Mouse (Mus musculus) cerebellum, postnatal 4 days (tissue): ENCODE results near the gene Golga7b.
A peak's percentile ranks its signal among the peaks of the same experiment; 100 is the strongest.

Experiments
- DNase-seq, 2 experiments: peaks; one replicate each; pipeline ENCODE4 v3.0.0; 2022; ENCODE audit warnings: low spot score in 2 of 2, mixed read lengths in 1 of 2

Gene Golga7b

GRCm38 (mm10) chr19:42249976-42250914 lies 2.9 kb downstream of the Golga7b start:
- no peak for DNase-seq

DNA sequence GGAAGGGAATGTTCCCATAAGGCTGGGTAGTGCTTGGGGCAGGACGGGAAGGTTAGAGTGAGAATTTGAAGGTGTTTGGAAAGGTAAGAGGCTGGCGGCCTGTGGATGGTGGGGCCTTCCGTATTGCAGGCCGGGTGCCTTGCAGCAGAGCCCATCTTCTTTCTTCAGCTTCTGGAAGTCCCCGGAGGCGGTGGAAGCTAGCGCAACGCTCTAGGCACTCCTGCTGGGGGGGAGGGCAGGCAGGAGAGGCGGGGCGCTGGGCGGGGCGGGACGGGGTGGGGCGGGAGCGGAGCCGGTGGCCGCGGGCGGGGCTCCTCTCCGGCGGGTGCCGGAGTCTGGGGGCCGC lies 8.0 kb downstream of the Golga7b start:
- DNase-seq: no peak

DNA sequence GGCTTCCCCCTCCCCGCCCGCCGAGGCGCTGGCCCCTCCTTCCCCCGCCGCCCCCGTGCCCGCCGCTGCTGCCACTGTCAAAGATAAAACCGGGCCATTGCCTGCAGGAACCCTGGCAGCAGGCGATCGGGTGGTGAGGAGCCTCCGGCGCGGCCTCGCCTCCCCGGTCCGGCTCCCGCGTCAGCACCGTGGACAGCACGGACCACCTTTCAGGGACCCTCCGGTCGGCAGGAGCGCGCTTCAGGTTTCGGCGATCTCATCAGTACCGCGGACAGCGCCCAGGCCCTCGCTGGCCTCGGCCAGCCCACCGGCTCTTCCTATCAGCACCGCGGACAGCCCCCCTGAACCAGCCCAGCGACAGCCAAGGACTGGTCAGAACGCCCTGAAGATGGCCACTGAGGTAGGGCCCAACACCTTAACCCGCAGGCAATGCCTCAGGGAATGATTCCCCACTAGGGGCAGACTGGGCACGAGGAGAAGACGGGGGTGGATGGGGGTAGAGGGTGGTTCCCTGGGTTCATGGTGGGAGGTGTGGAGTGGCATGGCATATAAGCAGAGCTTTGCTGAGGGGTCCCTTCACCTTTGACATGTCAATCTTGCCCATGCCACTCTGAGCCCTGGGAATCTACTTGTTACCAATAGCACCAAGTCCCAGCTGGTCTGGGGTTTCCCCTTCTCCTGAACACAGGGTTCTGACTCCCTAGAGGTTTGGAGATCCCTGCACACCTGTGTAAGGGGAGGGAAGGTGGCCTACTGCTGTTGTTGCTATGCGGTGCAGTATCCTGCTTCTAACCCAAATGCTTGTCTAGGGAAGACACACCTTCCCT lies 8.6 kb downstream of the Golga7b start:
- DNase-seq: peak; percentile 56 to 66

DNA sequence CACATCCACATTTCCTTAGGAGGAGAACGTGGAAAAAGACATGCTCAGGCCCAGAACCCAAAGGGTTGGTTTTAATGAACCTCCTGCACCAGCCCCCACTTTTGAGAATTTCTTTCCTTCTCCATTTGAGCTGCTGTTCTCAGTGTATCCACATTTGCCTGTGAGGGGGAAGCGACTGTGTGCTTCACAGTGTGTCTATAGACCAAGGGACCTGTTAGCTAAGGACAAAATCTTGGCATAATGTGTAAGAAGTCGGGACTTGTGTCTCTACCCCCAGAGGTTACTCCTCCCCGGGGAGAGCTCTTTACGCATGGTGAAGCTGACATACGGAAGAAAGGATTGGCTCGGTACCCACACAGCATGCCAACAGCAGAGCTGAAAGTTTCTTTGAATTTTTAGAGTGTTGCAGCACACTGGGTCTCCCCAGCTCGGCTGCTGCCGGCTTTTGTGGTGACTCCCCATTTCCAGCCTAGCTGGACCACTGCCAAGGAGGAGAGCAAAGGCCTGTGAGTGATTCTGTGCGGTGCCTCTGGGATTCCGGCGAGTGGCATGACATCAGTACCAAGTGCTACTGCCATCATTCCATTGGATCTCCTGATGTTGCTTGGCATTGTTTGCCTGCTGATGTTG lies 9.4 kb downstream of the Golga7b start:
- DNase-seq: peak in 1 of 2 experiments; percentile 44

GRCm38 (mm10) chr19:42257241-42257635 lies 9.9 kb downstream of the Golga7b start:
- DNase-seq: no peak

- DNase-seq: no peak
Measured at GRCm38 (mm10) chr19:42258031-42258430, 10.7 kb downstream of the Golga7b start.

- no peak for DNase-seq
Measured at GRCm38 (mm10) chr19:42258596-42258995, 11.2 kb downstream of the Golga7b start.

GRCm38 (mm10) chr19:42260486-42260885 lies 13.1 kb downstream of the Golga7b start:
- DNase-seq: no peak

DNA sequence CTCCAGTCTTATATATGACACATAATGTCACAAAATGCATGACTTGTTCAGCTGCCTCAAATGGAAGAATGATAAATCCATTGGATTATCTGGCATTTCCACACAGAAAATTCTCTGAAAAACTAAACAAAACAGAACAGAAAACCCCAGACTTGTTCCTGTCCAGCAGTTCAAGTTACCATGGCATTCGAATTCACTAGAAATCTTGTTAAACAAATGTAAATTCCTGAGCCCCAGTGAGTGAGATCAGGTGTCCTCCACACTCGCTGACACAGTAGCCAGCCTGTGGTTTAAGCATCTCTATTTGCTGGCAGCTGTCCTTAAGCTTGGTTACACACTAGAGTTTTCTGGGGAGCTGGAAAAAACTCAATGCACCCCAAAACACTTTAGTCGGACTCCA lies 16.1 kb downstream of the Golga7b start:
- no peak for DNase-seq

- DNase-seq: peak in 1 of 2 experiments; percentile 36
Measured at GRCm38 (mm10) chr19:42268337-42268736, 21.0 kb downstream of the Golga7b start.

DNA sequence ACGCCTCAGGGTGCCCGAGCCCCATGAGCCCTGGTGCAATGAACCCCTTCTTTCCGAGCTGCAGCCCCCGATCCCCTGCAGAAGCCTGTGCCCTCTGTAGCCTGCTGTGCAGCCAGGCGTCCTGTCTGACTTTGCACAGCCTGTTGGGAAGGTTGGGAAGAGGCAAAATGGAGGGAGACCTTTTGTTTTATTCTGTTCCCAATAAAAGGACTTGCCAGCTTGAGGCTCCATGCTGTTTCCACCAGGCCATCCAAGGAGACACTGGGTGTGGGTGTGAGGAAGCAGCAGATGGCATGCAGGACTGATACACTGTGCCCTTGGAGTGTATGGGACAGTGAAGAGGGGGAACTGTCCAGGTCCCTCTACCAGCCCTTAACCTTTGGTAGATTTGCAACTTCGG lies 22.7 kb downstream of the Golga7b start:
- no peak for DNase-seq

GRCm38 (mm10) chr19:42271182-42271581 lies 23.8 kb downstream of the Golga7b start:
- no peak for DNase-seq

DNA sequence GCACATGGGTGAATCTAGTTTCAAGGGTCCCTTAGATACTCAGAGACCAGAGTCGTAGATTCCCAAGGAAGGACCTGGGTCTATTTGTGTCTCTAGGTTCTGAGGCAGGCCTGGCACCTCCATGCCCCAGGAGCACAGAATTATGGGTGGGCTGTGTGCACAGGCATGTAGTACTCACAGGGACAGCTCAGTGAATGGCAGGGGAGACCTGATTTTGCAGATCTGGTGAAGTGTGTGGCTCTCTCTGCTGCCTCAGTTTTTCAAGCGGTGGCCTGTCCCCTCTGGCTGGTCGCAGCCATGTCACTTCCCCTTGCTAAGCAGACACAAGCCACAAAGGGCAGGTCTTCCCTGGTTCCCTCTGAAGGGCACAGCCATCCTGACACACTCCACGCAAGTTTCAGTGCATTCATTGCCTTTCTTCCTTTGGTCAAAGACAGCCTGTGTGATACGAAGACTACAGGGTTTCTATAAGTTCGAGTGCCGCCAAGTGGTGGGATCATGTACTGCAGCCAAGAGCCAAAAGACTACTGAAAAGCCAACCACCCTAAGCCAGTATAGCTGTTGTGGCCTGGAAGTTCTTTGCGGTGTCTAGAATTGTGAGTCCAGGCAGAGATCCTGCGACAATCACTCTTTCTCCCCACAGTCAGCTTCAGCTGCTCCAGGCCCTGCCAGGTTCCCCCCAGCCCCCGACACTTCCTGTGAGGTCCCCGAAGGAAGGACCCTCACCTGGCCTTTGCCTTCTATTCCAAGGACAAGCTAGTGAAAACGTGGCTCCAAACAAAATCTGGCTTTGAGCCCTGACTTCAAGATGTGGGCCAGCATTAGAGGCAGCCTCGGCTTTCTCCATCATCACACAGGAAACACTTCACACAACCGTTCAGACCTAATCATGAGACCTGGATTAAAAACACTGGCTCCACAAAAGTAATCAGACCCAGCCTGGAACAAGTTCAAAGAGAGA lies 24.9 kb downstream of the Golga7b start:
- DNase-seq: peak; percentile 90

GRCm38 (mm10) chr19:42277288-42277687 lies 29.9 kb downstream of the Golga7b start:
- no peak for DNase-seq

DNA sequence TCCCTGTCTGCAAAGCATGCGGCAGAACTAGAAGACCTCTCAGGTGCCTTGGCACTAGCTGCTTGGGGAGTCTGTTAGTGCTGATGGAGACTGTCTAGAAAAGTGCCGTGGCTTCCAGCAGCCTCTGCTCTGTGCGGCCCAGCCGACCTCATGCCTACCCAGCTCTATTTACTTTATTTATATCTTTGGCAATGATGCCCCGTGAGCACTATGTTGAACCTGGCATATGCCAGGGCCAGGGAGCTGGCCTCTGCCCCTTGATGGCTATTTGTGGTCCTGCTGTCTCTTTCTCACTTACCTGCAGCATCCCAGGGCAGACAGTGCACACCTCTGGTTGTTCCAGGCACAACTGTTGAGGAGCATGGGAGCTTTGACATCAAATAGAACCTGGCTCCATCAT lies 31.1 kb downstream of the Golga7b start:
- DNase-seq: no peak

GRCm38 (mm10) chr19:42279611-42280010 lies 32.2 kb downstream of the Golga7b start:
- DNase-seq: no peak

DNA sequence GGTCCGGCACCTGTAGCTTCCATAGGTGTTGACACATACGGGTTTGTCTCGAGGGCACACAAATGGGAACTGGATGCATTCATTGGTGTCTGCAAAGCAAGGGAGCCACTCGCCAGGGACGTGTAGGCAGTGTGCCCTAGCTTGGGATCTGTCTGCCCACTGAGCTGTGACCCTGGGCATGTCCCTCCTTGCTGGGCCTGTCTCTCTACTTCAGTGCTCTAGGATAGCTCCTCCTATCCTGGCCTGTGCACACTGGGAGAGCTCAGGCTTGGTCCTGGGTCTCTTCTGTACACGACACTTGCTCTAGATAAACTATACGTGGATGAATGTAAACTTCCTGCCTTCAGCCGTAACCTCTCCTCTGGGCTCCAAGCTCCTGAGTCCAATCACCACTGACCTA lies 36.8 kb downstream of the Golga7b start:
- no peak for DNase-seq

DNA sequence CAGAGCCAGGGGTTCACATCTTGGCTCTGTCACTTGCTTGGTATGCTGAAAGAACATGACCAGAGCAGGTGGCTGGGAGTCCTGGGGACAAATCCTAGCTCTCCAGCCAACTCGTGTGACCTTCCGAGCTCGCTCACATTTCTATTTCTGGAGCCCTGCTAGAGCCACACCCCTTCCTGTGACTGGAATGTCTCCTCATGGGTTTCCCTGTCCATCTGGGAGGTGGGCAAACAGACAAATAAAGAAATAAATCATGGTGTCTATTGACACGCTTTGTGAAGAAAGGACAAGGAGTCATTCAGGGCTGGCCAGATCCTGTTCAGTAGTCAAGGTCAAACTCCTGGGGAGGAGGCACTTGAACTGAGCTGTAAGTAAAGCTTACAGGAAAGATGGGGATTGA lies 41.0 kb downstream of the Golga7b start:
- no peak for DNase-seq

GRCm38 (mm10) chr19:42290954-42291661 lies 43.7 kb downstream of the Golga7b start:
- no peak for DNase-seq

DNA sequence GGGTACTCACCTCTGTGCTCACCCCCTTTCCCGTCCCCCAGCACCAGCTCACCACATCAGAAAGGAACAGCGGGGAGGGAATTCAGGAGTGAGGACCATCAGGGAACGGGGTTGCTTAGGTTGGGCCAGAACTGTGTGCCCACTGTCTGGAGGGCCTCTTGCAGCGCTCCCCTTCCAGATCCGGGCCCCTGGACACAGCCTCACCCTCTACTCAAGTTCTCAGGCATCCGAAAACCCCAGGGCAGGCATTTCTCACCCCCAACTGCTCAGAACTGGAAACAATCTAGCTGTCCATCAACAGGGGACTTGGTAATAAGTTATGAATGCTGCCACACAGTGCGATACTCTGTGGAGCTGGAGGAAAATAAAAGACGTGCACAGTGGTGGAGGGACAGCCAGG lies 44.7 kb downstream of the Golga7b start:
- no peak for DNase-seq
